Mouse (Mus musculus) MEL (cell line): ENCODE data around the gene Sec14l4.
A peak's percentile ranks its signal among the peaks of the same experiment; 100 is the strongest.

ENCODE experiments used
- EP300 ChIP-seq, 2 experiments: IDR thresholded peaks; 2 replicates each; pipeline ENCODE4 v1.6.1; 2011; ENCODE audit warnings: improper control_type of control experiment in 2 of 2, low read length in 2 of 2, low read depth in 1 of 2, mild to moderate bottlenecking in 1 of 2
- KAT2A ChIP-seq: conservative IDR thresholded peaks from 2 replicates; pipeline ENCODE4 v1.6.1; 2012; ENCODE audit warnings: low read depth, low read length, improper control_type of control experiment, inconsistent platforms
- MYC ChIP-seq: IDR thresholded peaks from 2 replicates; pipeline ENCODE4 v1.6.1; 2011; ENCODE audit warnings: low read depth, mild to moderate bottlenecking, low read length, improper control_type of control experiment, moderate library complexity
- POLR2A ChIP-seq, 2 experiments: IDR thresholded peaks; 2 replicates each; pipeline ENCODE4 v1.6.1; 2011 to 2012; ENCODE audit warnings: low read length in 2 of 2, mild to moderate bottlenecking in 2 of 2, control low read depth in 1 of 2, improper control_type of control experiment in 1 of 2, low read depth in 1 of 2, moderate library complexity in 1 of 2; ENCODE audit not compliant: control insufficient read depth in 1 of 2, insufficient read depth in 1 of 2, poor library complexity in 1 of 2
- POLR2AphosphoS5 ChIP-seq: IDR thresholded peaks from 2 replicates; pipeline ENCODE4 v1.6.1; 2012; ENCODE audit warnings: low read depth, borderline replicate concordance, mild to moderate bottlenecking, inconsistent platforms, low read length, moderate library complexity, mixed read lengths
- TBP ChIP-seq: IDR thresholded peaks from 2 replicates; pipeline ENCODE4 v1.8.0; 2011; ENCODE audit warnings: low read depth, low read length, improper control_type of control experiment

- TF ChIP-seq EP300 (IDR thresholded peaks at IDR 0.05; ENCODE audit: low read depth in 1 of 2, low read length in 2 of 2), result no peak
- TF ChIP-seq POLR2A (IDR thresholded peaks at IDR 0.05; ENCODE audit: control insufficient read depth in 1 of 2, insufficient read depth in 1 of 2, low read depth in 1 of 2, low read length in 2 of 2, poor library complexity in 1 of 2), result peak in 1 of 2 experiments; percentile 34; a peak in 2 of 4 replicates
- no peak for TF ChIP-seq MYC
- no peak for TF ChIP-seq POLR2AphosphoS5
- no peak for TF ChIP-seq TBP
- no peak for TF ChIP-seq KAT2A
Measured at GRCm38 (mm10) chr11:4097091-4097621, 65.9 kb downstream of the Sec14l4 start.
